Mouse (Mus musculus): ENCODE measurements at regions not wholly inside any gene's neighbourhood (a gene's known extent, or its start where the extent isn't known, plus 50 kb on each side); places are given as distances from the start of the nearest gene placed in this dataset.
"Not testable (repeated sequence)": the region's sequence is repeated elsewhere in the genome, so short reads cannot be mapped to it uniquely, and the experiment has no call there.

DNA sequence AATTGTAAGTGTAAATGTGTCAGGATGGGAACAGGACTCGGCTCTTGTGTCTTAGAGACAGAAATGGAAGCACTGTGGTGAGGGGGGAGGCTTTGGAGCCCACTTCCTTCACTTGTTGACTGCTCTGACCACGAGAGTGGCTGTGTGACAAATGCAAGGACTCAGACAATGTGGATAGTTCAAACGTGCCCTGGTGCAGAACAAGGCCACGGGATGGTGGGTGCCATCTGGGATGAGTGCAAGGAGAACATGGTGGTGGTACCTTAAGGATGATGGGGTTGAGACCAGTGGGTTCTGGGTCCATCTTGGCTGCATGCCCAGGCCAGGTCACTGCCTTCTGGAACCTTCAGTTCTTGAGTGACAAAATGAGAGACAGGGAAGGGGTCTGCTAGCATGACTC, 132.3 kb upstream of the Syt13 start:
- H3K79me2 ChIP-seq (ENCODE audit: inconsistent target) = no peaks in the 10 kb centered on the region
- 22% methylated on average over 4 of the region's 4 CpGs for WGBS (ENCODE audit: missing documents)
- H3K36me3 ChIP-seq (ENCODE audit: inconsistent target) = no peaks in the 10 kb centered on the region

DNA sequence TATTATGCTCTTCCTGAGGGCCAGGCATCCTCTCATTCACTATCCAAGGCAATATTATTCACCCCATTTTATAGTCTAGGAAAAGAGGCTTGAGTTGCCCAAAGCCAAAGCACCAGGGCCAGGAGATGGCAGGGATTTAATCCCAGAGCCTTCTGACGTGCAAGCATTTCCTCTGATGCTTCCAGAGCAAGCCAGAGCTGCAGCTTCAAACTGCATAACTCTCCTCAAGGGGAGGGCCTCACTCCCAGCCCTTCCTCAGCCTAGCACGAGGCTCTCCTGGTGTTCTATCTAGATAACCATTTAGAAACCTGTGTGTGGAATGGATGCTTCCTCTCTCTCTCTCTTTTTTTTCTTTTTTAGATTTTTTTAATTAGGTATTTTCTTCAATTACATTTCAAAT, 130.0 kb upstream of the Syt13 start:
- H3K36me3 ChIP-seq (ENCODE audit: inconsistent target) = no peaks in the 10 kb centered on the region
- H3K79me2 ChIP-seq (ENCODE audit: inconsistent target) = no peaks in the 10 kb centered on the region
- WGBS (ENCODE audit: missing documents) = 52% methylated on average over 2 of the region's 2 CpGs
- H3K4me3 ChIP-seq (ENCODE audit: inconsistent target) = no peak overlapping the region
- no peak overlapping the region for H3K27ac ChIP-seq

More for the DNA sequence above, 132.3 kb upstream of the Syt13 start:
- Histone ChIP-seq H3K27ac (no peak overlapping the region), H3K4me3 (ENCODE audit: inconsistent target) (no peak overlapping the region)

DNA sequence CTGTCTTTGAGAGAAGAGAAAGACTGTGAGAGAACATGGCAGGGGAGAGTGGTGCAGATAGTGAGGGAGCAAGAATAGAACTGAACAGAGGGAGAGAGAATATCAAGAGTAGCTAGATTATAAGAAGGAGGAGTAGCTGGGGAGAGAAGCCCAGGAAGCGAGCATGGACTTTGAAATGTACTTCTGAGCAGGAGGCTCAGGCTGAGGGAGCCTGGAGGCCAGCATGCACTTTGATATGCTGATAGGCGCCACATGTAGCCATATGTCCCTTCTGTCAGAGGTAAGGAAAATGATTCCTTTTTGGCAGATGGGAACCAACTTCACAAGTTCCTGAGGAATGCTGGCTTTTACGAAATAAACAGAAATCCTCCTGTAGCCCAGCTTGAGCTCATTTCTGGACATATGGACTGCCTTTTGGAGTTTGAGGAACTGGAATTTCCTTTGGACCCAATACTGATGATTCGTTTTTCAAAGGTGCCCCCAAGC, 126.9 kb upstream of the Syt13 start:
- no peaks in the 10 kb centered on the region for H3K79me2 ChIP-seq (ENCODE audit: inconsistent target)
- WGBS (ENCODE audit: missing documents) = 77% methylated on average over 4 of the region's 4 CpGs
- no peak overlapping the region for H3K4me3 ChIP-seq (ENCODE audit: inconsistent target)
- no peaks in the 10 kb centered on the region for H3K36me3 ChIP-seq (ENCODE audit: inconsistent target)
- no peak overlapping the region for H3K27ac ChIP-seq

- H3K36me3 ChIP-seq (ENCODE audit: inconsistent target) = no peaks in the 10 kb centered on the region
- no peaks in the 10 kb centered on the region for H3K79me2 ChIP-seq (ENCODE audit: inconsistent target)
- H3K27ac ChIP-seq = no peak overlapping the region
- 80% methylated on average over 5 of the region's 5 CpGs for WGBS (ENCODE audit: missing documents)
- no peak overlapping the region for H3K4me3 ChIP-seq (ENCODE audit: inconsistent target)
These were observed 126.0 kb upstream of the Syt13 start for GRCm38 (mm10) chr2:92788875-92789274.

DNA sequence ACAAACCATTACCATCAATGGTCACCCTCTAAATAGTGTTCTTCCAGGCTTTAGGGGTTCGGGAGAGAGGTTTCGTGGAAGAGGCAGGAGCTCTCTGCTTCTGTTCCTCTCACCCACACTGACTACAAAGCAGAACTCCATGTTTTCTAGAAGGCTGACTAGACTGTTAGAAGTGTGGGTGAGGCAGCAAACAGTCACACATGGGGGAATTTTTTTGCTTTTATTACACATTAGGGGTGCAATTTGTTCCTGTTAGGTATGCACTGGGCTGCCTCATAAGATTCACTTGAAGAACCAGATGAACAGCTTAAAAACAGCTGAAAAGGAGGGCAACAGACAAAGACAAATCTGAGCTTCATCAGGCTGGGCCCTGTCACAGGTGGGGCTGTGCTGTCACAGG, 124.5 kb upstream of the Syt13 start:
- WGBS (ENCODE audit: missing documents) = 100% methylated on average over 2 of the region's 2 CpGs
- Histone ChIP-seq H3K79me2 (ENCODE audit: inconsistent target) (no peaks in the 10 kb centered on the region), H3K27ac (no peak overlapping the region), H3K36me3 (ENCODE audit: inconsistent target) (no peaks in the 10 kb centered on the region), H3K4me3 (ENCODE audit: inconsistent target) (no peak overlapping the region)

- Histone ChIP-seq H3K79me2 (ENCODE audit: inconsistent target) (no peaks in the 10 kb centered on the region), H3K4me3 (ENCODE audit: inconsistent target) (no peak overlapping the region), H3K36me3 (ENCODE audit: inconsistent target) (no peaks in the 10 kb centered on the region), H3K27ac (no peak overlapping the region)
- 91% methylated on average over 4 of the region's 4 CpGs for WGBS (ENCODE audit: missing documents)
These were observed 115.1 kb upstream of the Syt13 start for GRCm38 (mm10) chr2:92799770-92800169.

- 88% methylated on average over 4 of the region's 5 CpGs for WGBS (ENCODE audit: missing documents)
- Histone ChIP-seq H3K36me3 (ENCODE audit: inconsistent target) (no peaks in the 10 kb centered on the region), H3K4me3 (ENCODE audit: inconsistent target) (no peak overlapping the region), H3K27ac (no peak overlapping the region), H3K79me2 (ENCODE audit: inconsistent target) (no peaks in the 10 kb centered on the region)
These were observed 114.2 kb upstream of the Syt13 start for GRCm38 (mm10) chr2:92800667-92801066.

- Histone ChIP-seq H3K27ac (no peak overlapping the region), H3K4me3 (ENCODE audit: inconsistent target) (no peak overlapping the region), H3K79me2 (ENCODE audit: inconsistent target) (no peaks in the 10 kb centered on the region), H3K36me3 (ENCODE audit: inconsistent target) (no peaks in the 10 kb centered on the region)
- WGBS (ENCODE audit: missing documents) = 92% methylated on average over 1 of the region's 1 CpGs
These were observed 110.0 kb upstream of the Syt13 start for GRCm38 (mm10) chr2:92804916-92805315.

- Histone ChIP-seq H3K27ac (no peak overlapping the region), H3K79me2 (ENCODE audit: inconsistent target) (no peaks in the 10 kb centered on the region), H3K4me3 (ENCODE audit: inconsistent target) (no peak overlapping the region), H3K36me3 (ENCODE audit: inconsistent target) (no peaks in the 10 kb centered on the region)
- WGBS (ENCODE audit: missing documents) = 77% methylated on average over 4 of the region's 4 CpGs
These were observed 109.1 kb upstream of the Syt13 start for GRCm38 (mm10) chr2:92805761-92806160.

DNA sequence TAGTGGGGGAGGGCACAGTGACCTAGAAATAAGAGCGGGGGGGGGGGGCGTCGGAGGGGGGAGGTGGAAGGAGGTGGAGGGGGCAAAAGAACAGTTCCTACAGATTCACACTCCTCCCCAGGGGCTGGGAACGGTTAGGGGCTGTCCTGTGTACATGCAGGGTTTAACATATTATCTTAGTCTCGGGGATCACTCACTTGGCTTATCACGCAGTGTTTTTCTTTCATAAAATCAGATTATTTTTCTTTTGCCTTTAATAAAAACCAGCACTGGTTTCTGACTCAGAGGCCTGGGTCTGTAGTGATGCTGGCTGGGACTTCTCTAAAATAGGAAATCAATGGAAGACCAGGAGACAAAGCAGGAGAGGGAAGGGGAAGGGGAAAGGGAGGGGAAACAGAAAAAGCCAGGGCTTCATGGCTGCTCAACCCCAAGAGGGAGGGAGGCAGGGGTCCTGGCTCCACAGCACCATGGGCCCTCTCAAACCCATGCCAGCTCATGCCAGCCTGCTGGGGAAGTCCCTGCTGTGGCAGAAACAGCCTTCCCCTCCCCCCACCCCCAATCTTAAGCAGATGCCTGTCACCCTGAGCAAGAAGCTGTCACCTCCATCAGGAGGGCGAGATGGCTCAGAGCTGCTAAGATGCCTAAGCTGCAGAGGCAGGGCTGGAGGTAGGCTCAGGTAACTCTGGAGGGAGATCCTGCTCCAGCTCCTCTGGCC, 108.3 kb upstream of the Syt13 start:
- H3K79me2 ChIP-seq (ENCODE audit: inconsistent target) = no peaks in the 10 kb centered on the region
- H3K4me3 ChIP-seq (ENCODE audit: inconsistent target) = no peak overlapping the region
- WGBS (ENCODE audit: missing documents) = 67% methylated on average over 6 of the region's 7 CpGs
- H3K36me3 ChIP-seq (ENCODE audit: inconsistent target) = no peaks in the 10 kb centered on the region
- H3K27ac ChIP-seq = no peak overlapping the region

- Histone ChIP-seq H3K27ac (no peak overlapping the region), H3K79me2 (ENCODE audit: inconsistent target) (no peaks in the 10 kb centered on the region), H3K36me3 (ENCODE audit: inconsistent target) (no peaks in the 10 kb centered on the region), H3K4me3 (ENCODE audit: inconsistent target) (no peak overlapping the region)
- WGBS (ENCODE audit: missing documents) = 33% methylated on average over 8 of the region's 8 CpGs
These were observed 107.5 kb upstream of the Syt13 start for GRCm38 (mm10) chr2:92807404-92807803.

DNA sequence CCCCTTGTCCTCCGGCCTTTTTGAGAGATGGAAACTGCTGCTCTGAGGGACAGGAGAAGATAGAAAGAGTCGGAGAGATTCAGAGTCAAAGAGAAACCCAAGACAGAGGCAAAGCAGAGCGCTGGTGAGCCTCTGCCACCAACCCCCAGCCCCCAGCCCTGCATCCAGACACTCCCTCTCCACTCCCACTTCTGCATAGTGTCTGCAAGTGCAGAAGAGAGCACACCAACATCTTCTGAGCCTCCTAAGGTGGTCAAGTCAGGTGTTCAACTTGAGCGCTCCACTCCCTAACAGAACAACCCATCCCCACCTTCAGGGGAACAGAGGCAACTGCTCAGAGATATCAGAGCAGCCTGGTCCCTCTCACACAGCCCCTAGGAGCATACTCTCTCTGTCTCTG, 106.8 kb upstream of the Syt13 start:
- WGBS (ENCODE audit: missing documents) = 77% methylated on average over 4 of the region's 4 CpGs
- Histone ChIP-seq H3K79me2 (ENCODE audit: inconsistent target) (no peaks in the 10 kb centered on the region), H3K27ac (no peak overlapping the region), H3K4me3 (ENCODE audit: inconsistent target) (no peak overlapping the region), H3K36me3 (ENCODE audit: inconsistent target) (no peaks in the 10 kb centered on the region)

DNA sequence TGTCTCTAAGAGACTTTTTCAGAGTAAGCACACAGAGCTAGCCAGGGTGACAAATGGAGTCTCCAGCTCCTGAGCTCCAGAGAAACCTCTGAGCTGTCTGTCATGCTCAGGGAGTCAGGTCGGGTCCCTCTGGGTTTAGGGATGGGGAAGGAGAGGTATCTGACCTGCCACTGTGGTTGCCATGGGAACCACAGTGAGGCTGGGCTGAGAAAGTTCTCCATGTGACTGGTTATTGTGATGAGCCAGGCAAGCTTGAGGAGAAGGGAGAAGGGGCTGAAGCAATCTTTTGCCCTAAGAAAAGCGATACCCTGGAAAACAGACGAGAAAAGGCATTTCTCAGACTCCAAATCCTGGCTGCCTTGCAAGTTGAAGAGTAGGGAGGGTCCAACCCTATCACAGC, 105.7 kb upstream of the Syt13 start:
- Histone ChIP-seq H3K36me3 (ENCODE audit: inconsistent target) (no peaks in the 10 kb centered on the region), H3K4me3 (ENCODE audit: inconsistent target) (no peak overlapping the region), H3K79me2 (ENCODE audit: inconsistent target) (no peaks in the 10 kb centered on the region), H3K27ac (no peak overlapping the region)
- 51% methylated on average over 3 of the region's 3 CpGs for WGBS (ENCODE audit: missing documents)

DNA sequence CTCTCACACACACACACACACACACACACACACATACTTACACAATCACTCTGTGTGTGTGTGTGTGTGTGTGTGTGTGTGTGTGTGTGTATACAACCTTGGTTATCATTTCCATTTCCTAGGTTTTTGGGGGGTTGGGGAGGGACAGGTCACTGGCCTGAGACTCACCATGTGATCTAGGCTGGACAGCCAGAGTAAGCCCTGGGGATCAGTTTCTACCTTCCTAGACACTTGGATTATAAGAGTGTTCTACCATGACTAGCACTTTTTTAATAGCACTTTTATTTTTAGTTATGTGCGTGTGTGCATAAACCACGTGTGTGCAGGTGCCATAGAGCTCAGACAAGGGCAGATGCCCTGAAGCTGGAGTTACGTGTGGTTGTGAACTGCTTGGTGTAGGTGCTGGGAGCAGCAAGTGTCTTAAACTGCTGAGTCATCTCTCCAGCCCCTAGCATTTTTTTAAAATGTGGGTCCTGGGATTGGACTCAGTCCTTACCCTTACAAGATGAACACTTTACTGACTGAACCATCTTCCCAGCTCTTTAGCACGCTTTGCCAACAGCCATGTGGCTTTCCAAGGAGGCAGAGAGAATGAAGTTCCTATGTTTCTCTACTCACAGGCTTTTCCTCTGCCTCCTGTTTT, 105.1 kb upstream of the Syt13 start:
- WGBS (ENCODE audit: missing documents) = 40% methylated on average over 4 of the region's 4 CpGs
- H3K4me3 ChIP-seq (ENCODE audit: inconsistent target) = no peak overlapping the region
- no peak overlapping the region for H3K27ac ChIP-seq
- no peaks in the 10 kb centered on the region for H3K79me2 ChIP-seq (ENCODE audit: inconsistent target)
- H3K36me3 ChIP-seq (ENCODE audit: inconsistent target) = no peaks in the 10 kb centered on the region

- not testable (repeated sequence) for H3K27ac ChIP-seq; H3K36me3 ChIP-seq (ENCODE audit: inconsistent target); H3K4me3 ChIP-seq (ENCODE audit: inconsistent target); H3K79me2 ChIP-seq (ENCODE audit: inconsistent target)
- 0% methylated on average over 5 of the region's 6 CpGs for WGBS (ENCODE audit: missing documents)
These were observed 103.9 kb upstream of the Syt13 start for GRCm38 (mm10) chr2:92810956-92811355.

Measured in macrophage (primary cell).